Mouse (Mus musculus): Measurements from ENCODE around the gene Rorb.

The Rorb gene

GRCm38 (mm10) chr19:19033974-19034373 lies 77.0 kb downstream of the Rorb start:
- in situ Hi-C loops (cut with MboI, MseI): no loop called here

GRCm38 (mm10) chr19:19005144-19005543 lies 105.9 kb downstream of the Rorb start:
- in situ Hi-C loops (cut with MboI, MseI): no loop called here

GRCm38 (mm10) chr19:19004023-19004656 lies 106.9 kb downstream of the Rorb start:
- in situ Hi-C loops (cut with MboI, MseI): no loop called here

GRCm38 (mm10) chr19:18998966-18999365 lies 112.0 kb downstream of the Rorb start:
- in situ Hi-C loops (cut with MboI, MseI): no loop called here

GRCm38 (mm10) chr19:18997711-18998110 lies 113.3 kb downstream of the Rorb start:
- in situ Hi-C loops (cut with MboI, MseI): no loop called here

GRCm38 (mm10) chr19:18979996-18980395 lies 131.0 kb downstream of the Rorb start:
- in situ Hi-C loops (cut with MboI, MseI): no loop called here

GRCm38 (mm10) chr19:18974796-18975660 lies 136.0 kb downstream of the Rorb start:
- in situ Hi-C loops (cut with MboI, MseI): no loop called here

- in situ Hi-C loops (cut with MboI, MseI): loop anchor here in 1 of 2 experiments (5.0 kb wide), 2 partner anchors 67 to 938 kb away; no protein-coding TSS in a partner anchor
Measured at GRCm38 (mm10) chr19:18969386-18969785, 141.6 kb downstream of the Rorb start.

- in situ Hi-C loops (cut with MboI, MseI): loop anchor here in 1 of 2 experiments (5.0 kb wide), 2 partner anchors 65 to 940 kb away; no protein-coding TSS in a partner anchor
Measured at GRCm38 (mm10) chr19:18967307-18967706, 143.7 kb downstream of the Rorb start.

- in situ Hi-C loops (cut with MboI, MseI): no loop called here
Measured at GRCm38 (mm10) chr19:18959862-18960261, 151.1 kb downstream of the Rorb start.

- in situ Hi-C loops (cut with MboI, MseI): no loop called here
Measured at GRCm38 (mm10) chr19:18952806-18953205, 158.2 kb downstream of the Rorb start.

- in situ Hi-C loops (cut with MboI, MseI): loop anchor here in 1 of 2 experiments (5.0 kb wide), 1 partner anchor 1495 kb away; no protein-coding TSS in a partner anchor
Measured at GRCm38 (mm10) chr19:18947193-18947592, 163.8 kb downstream of the Rorb start.

GRCm38 (mm10) chr19:18945265-18945664 lies 165.7 kb downstream of the Rorb start:
- in situ Hi-C loops (cut with MboI, MseI): loop anchor here in 1 of 2 experiments (5.0 kb wide), 1 partner anchor 1493 kb away; no protein-coding TSS in a partner anchor

GRCm38 (mm10) chr19:18941391-18941790 lies 169.6 kb downstream of the Rorb start:
- in situ Hi-C loops (cut with MboI, MseI): no loop called here

- in situ Hi-C loops (cut with MboI, MseI): no loop called here
Measured at GRCm38 (mm10) chr19:18911755-18912340, 199.1 kb downstream of the Rorb start.

GRCm38 (mm10) chr19:18909641-18910040 lies 201.4 kb downstream of the Rorb start:
- in situ Hi-C loops (cut with MboI, MseI): no loop called here

GRCm38 (mm10) chr19:18905511-18905910 lies 205.5 kb downstream of the Rorb start:
- in situ Hi-C loops (cut with MboI, MseI): no loop called here

GRCm38 (mm10) chr19:18902694-18903067 lies 208.3 kb downstream of the Rorb start:
- in situ Hi-C loops (cut with MboI, MseI): loop anchor here in 1 of 2 experiments (5.0 kb wide), 1 partner anchor 65 kb away; no protein-coding TSS in a partner anchor

- in situ Hi-C loops (cut with MboI, MseI): loop anchor here in 1 of 2 experiments (5.0 kb wide), 1 partner anchor 65 kb away; no protein-coding TSS in a partner anchor
Measured at GRCm38 (mm10) chr19:18902041-18902693, 208.8 kb downstream of the Rorb start.

- in situ Hi-C loops (cut with MboI, MseI): no loop called here
Measured at GRCm38 (mm10) chr19:18898238-18898637, 212.8 kb downstream of the Rorb start.

- in situ Hi-C loops (cut with MboI, MseI): no loop called here
Measured at GRCm38 (mm10) chr19:18890216-18890615, 220.8 kb downstream of the Rorb start.
